Mouse (Mus musculus) forelimb bud, embryonic 11.5 days (tissue): ENCODE measurements around the gene Tulp2.
"Not testable (repeated sequence)": the region's sequence is repeated elsewhere in the genome, so short reads cannot be mapped to it uniquely, and the experiment has no call there.

Source experiments
- DNase-seq: peaks from one replicate; pipeline ENCODE4 v3.0.0-alpha.2; 2012; ENCODE audit warnings: low read depth, low spot score

Tulp2 gene

DNA sequence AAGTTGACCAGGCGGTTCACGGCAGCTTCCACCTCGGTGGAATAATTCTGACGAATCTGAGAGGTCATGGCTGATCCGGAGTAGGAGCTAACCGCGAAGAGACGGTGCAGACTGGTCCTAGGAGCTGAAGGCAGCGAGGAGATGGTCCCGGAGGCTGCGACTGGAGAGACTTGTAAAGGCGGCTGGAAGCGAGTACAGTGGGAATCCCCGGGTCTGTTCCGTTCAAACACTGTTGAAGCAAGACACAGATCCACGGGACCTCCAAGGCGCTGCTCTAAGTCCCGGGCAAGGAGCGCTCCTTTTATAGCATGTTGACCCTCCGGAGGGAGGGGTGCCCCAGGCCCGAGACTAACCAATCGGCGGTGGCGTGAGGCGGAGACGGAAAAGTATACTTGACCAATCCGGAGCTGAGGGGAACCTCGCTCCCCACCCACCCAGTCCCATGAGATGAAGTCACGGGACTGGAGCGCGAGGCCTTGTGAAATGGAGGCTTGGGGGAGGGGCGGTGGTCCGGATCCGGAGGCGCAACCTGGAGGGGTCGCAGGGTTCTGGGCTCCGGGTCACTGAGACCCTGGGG lies 22.0 kb upstream of the Tulp2 start, which contains the start of gene Ftl1:
Ftl1 (minus strand) TSS at position 321 of the 577 bp plus-strand sequence.
- DNase-seq, result peak; percentile 98

DNA sequence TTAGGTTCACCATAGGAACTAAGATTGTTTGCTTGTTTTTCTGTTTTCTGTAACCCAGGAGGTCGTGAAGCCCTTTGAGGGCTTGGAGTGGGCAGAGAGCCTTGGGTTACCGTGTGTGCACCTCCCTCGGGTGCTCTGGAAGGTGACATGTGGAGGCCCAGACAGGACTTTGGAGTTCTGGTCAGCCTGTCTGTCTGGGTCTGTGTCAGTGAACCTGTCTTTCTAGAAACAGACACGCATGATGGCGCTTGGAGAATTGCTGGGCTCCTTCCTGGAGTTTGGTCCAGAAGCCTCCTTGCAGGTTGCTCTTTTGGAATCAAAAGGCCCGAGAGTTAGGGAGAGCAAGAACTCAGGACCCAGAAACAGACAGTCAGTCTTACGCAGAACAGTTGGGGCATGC lies 21.3 kb upstream of the Tulp2 start:
- DNase-seq, result no peak

DNA sequence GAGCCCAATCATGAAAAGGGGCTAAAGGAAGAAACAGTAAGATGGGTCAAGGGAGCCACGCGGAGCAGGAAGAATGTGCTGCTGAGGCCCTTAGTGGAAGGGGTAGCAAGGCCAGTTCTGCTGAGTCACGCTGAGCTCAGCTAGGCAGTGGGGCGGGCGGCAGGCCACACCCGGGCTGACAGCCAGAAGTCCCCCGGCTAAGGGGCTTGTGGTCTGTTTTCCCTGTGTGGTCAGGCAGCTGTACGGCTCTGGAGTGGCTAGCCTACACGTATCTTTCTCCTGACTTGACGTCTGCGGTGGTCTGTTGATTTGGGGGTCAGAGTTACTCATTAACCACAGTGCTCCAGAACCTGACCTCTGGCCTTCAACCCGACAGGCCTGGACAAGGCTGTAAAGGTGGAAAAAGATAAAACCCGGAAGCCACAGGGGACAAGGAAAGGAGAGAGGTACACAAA lies 20.8 kb upstream of the Tulp2 start:
- no peak for DNase-seq

DNA sequence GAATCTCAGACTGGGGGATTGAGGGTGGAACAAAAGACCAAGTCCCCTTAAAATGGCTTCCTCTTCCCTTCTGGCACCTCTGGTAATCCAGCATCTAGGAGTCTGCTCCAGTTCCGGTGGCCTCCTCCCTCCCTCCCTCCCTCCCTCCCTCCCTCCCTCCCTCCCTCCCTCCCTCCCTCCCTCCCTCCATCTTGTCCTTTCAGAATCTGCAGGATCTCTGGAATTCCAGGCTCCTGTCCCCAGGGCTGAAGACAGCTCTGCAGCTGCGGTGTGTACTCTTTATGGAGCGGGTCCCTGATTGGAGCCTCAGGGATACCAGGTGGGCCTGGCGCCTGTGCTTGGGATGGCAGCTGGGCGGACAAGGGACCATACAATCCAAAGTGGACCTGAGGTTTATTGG lies 20.4 kb upstream of the Tulp2 start:
- DNase-seq, result no peak

DNA sequence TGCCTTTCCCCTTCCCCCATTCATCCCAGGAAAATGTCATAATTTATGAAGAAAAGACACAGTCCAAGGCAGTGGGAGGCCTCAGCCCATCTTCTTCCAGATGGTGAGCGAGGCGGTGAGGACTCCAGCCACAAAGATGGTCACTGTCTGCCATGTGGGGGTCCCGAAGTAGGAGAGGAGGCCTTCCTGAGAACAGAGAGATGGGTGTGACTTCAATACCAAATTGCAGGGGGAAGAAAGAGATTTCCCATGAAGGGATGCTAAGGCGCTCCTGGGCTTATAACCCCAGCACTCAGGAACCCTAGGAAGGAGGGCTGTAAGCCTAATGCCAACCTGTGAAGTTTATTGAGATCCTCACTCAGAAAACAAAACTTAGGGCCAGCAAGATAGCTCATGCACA lies 19.9 kb upstream of the Tulp2 start:
- DNase-seq, result no peak

DNA sequence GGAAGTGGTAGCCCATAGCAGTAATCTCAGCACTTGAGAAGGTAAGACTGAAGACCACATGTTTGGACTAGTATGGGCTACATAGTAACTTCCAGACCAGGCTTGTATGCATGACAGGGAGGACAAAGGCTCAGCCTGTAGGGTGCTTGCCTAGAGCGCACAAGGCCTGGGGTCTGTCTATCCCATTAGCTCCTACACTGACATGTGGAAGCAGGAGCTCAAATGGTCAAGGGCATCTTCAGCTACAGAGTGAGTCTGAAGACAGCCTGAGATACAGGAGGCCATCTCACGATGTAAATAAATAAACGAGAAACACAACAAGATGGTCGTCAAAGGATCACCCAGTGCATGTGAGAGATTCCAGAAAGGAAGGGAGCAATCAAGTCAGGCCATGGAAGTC lies 19.4 kb upstream of the Tulp2 start:
- no peak for DNase-seq

DNA sequence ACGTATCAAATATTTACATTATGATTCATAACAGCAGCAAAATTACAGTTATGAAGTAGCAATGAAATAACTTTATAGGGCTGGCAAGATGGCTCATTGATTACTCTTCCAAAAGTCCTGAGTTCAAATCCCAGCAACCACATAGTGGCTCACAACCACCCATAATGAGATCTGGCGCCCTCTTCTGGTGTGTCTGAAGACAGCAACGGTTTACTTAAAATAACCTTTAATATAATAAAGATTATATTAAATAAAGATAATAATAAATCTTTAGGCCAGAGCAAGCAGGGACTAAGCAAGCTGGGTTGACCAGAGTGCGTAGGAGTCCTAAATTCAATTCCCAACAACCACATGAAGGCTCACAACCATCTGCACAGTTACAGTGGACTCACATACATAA lies 18.8 kb upstream of the Tulp2 start:
- not testable (repeated sequence) for DNase-seq

DNA sequence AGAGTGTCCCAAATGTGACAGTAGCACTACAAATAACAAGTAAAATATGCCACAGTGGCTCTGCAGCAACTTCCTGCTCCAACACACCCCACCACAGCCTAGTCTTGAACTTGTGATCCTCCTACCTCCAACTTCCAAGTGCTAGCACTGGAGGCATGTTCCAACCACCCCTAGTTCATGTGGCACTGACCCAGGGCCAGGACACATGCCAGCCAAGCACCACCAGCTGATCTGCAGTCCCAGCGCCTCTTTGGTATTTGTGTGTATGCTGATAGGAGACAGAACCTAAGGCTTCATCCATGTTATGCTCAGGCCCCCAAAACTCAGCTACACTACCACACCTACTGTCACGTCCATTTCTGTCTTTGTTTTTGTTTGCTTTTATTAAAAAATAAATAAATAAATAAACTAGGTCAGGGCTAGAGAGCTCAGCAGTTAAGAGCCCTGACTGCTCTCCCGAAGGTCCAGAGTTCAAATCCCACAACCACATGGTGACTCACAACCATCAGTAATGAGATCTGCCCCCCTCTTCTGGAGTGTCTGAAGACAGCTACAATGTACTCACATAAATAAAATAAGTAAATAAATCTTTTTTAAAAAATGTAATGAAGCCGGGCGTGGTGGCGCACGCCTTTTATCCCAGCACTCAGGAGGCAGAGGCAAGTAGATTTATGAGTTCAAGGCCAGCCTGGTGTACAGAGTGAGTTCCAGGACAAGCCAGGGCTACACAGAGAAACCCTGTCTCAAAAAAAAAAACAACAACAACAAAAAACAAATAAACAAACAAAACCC lies 17.5 kb upstream of the Tulp2 start:
- no peak for DNase-seq

DNA sequence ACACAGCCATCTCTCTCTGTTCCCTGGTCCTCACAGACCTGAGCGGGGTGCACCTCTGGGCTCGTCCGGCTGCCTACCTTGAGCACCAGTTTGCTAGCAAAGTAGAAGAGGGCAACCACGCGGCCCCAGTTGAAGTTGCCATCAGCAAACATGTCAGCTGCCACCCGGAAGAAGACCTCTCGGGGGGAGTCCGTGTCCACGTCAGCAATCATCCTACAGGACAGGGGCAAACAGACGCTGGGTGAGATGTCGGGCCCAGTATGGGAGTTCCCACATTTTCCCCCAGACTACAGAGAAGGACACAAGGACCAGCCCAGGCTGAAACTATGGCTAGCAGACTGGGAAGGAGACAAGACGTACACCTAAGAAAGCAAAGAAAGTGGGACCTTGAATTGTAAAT lies 16.6 kb upstream of the Tulp2 start:
- DNase-seq, result no peak

DNA sequence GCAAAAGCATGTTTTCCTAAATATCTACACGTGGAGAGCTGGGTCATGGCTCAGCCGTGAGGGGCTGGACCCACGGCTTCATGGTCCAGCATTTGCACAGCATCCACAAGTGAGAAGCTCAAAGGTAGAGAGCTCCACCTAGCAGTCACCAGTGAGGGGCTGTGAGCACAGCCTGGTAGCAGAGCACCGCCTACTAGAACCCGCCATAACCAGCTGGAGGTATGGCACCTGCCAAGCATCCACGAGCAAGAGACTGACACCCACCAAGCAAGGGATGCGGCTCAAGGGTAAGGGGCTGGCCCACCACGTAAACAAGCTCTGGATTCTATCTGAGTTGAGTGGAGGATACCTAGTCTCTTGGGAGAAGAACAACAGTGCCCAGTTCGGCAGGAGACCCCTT lies 16.1 kb upstream of the Tulp2 start:
- no peak for DNase-seq

DNA sequence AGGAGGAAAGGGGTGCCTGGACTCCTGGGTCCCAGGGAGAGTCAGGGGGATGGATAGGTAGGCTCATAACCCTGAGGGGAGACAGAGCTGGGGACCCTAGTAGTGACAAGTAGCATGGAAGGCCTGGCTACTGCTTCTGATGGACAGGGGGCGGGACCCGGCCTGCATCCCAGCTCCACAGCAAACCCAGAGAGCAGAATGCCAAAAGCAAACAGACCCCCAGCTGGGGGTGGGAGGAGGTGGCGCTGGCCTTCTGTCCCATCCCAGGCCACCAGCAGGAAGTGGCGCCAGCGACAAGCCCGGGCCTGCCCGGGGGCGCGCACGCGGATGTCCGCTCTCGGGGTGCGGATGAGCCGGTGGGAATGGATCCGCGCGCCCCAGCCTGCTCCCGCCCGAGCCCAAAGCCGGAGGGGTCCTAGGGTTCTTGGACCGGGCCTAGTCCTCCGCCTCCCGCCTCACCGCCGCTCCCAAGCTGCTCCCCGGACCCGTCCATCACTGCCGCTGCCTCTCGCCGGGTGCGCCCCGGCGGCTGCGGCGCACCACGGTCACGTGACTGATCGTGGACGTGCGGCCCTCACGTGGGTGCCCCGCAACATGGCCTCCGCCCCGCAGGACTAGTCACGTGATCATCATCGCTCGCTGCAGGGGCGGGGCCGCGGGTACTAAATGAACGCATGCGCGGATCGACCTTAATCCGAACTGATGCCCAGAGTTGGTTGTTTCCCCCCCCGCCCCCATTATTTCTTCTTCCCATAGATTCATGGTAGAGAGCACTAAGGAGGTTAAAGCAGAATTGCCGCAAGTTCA lies 15.2 kb upstream of the Tulp2 start, which contains the start of gene Bax:
Bax (minus strand) TSS at position 616 of the 807 bp plus-strand sequence.
- peak; percentile 96 for DNase-seq

DNA sequence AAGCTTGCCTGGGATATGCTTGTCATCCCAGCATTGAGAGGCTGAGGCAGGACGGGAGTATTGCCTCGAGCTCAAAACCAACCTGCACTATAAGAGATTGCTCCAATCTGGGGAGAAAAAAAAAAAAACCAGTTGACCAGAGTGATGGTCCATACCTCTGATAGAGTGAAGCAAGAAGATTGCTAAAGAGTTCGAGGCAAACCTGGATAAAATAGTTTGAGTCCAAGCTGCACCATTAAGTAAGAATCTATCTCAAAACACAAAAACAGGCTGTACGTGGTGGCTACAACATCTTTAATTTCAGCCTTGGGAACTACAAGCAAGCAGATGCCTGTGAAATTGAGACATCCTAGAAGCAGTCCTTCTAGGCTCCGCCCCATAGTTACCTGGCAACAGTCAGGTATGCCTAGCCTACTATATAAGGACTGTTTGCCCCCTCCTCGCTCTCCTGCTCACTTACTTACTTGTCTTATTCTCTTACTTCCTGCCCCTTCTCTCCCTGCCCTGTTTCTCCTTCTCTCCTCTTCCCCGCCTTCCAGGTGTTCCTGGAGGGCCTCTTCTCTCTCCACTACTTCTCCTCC lies 14.5 kb upstream of the Tulp2 start:
- DNase-seq, result no peak

DNA sequence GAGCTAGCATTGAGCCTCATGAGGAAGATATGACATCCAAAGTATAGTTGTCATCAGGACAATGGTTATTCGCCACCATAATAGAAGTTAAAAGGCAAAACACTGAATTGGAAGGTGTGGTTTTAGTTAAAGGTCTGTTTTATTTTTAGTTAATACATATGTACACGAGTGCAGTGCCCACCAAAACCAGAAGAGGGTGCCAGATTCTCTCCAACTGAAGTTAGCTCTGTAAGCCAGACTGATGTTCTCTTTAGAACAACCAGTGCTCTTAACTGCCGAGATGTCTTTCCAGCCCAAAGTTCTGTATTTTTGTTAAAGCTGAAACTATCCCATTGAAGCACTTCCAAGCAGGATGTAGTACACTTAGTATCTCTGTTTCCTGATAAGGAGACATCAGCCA lies 10.8 kb upstream of the Tulp2 start:
- DNase-seq, result peak; percentile 74

DNA sequence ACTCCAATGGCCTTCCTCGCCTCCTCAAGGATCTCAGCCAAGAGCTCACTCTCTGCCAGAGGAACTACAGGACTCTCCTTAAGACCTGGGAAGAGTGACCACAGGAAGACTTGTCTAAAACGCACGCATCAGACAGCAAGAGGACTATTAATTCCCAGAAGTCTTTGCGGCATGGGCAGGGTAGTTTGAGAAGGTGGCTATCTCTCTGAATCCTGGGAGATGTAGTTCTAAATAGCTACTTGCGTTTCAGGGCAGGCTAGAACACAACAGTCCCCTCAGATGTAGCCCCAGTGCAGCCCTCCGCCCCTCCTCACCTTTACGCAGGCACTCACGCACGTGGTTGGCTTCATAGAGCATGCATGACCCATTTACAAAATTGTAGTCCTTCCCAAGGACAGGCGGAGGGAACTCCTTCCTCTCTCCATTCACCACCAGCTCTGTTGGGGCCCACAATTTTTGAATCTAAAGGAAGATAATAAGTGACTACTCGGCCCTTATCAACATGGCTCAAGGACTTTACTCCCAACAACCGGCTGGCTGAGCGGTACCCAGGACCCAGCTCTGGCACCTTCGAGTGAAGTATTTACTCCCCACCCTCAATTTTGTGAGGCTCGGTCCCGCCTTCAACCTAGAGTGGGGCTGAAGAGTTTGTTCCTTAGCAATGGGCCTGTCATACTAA lies 6.2 kb upstream of the Tulp2 start:
- DNase-seq, result no peak

DNA sequence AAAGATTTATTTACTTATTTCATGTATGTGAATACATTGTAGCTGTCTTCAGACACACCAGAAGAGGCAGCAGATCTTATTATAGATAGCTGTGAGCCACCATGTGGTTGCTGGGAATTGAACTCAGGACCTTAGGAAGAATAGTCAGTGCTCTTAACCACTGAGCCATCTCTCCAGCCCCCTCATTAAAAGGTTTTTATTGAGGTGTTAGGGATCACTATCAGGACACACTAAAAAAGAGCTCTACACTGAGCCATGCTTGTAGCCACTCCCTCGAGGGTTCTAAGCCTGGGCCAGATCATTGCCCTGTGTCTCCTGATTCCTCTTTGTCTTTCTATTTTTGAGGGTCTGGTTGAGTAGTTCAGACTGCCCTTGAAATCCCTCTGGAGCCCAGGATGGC lies 5.2 kb upstream of the Tulp2 start:
- DNase-seq, result no peak

DNA sequence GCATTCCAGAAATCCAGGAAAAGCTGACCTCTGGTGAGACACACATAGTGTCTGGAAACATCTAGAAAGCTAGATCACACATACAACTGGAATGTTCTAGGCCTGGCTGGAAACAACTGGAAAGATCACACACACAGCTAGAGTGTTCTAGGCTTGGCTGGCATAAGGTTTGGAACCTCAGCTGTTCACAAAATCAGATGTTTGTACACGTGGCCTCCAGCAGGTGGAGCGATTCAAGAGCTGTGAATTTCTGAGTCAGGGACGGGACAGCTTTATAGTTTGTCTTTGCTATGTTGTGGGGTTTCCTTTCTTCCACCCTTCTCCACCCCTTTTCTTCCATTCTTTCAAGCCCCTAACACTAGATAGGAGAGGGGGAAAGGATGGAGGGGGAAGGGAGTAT lies 4.7 kb upstream of the Tulp2 start:
- peak; percentile 56 for DNase-seq

DNA sequence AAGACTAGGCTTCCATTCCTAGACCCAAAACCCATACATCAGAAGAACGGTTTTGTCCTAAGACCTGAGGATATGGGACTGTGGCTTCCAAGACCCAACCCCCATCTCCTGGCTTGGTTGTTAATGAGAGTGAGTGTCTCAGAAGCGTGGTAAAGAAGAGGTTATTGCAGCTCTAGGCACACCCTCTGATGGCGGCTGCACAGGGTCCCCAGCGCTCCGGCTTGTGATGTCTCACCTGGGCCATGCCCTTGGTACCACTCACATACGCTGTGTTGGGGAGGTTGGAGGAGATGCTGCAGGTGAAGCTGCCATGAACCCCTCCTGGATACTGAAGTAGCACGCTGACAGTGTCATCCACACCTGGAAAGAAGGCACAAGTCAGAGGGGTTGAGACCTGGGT lies 2.9 kb upstream of the Tulp2 start:
- no peak for DNase-seq

DNA sequence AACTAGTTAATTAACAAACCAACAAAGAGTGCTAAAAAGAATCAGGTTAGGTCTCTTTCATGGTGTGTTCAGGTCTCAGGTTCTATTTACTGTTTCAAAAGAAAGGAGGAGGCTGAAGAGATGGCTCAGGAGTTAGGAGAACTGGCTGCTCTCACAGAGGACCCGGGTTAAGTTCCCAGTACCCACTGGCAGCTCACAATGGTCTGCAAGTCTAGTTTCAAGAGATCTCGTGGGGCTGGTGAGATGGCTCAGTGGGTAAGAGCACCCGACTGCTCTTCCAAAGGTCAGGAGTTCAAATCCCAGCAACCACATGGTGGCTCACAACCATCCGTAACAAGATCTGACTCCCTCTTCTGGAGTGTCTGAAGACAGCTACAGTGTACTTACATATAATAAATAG lies 1.4 kb upstream of the Tulp2 start:
- not testable (repeated sequence) for DNase-seq

DNA sequence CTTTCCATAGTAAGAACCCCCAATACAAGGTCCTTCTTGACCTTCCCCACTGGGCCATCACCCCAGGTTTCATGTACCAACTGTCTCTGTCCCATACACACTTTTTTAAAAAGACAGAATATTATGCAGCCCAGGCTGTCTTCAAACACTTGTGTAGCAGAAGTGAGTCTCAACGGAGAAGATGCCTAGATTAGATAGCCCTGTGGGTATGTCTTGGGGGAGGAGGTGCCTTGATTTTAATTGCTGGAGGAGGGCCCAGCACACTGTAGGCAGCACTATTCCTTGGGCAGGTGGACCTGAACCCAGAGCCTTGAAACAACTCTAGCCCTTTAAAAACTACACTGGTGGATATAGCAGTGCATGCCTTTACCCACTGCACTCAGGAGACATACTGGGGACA lies 489 bp downstream of the Tulp2 start:
- no peak for DNase-seq

DNA sequence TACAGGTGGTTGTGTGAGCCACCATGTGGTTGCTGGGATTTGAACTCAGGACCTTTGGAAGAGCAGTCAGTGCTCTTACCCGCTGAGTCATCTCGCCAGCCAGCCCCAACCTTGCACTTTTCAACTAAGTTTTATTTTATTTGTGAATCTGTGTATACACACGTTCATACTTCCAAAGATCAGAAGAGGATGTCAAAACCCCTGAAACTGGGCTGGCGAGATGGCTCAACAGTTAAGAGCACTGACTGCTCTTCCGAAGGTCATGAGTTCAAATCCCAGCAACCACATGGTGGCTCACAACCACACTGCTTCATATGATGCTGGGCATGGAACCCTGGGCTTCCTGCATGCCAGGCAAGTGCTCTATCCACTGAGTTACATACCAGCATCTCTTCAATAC lies 3.3 kb downstream of the Tulp2 start:
- DNase-seq, result not testable (repeated sequence)

DNA sequence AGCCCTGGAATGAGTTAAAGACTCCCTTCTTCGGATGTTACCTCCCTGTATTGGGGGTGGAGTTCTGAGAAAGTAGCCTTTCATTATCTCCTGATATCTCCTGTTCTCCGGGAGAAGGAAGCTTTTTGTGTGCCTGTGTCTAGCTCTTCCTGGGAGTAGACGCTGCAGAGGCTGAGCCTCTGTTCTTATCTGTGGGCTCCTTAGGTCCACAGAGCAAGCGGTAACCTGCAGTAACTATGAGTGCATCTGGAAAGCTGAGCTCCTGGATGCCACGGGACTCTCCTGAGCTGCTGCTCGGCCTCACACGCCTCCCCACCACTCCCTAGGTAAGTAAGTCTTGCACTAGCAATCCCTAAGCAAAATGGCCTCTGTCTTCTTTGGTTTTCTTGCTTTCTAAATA lies 4.5 kb downstream of the Tulp2 start:
- no peak for DNase-seq
